Mouse (Mus musculus) 3134 (cell line): ENCODE data around the gene Pnpla3.

ENCODE experiments used
- DNase-seq: peaks from one replicate; pipeline ENCODE4 v3.0.0-alpha.2; 2011; ENCODE audit warnings: low spot score; ENCODE audit not compliant: insufficient read length; ENCODE audit errors: extremely low read depth

Gene Pnpla3

DNA sequence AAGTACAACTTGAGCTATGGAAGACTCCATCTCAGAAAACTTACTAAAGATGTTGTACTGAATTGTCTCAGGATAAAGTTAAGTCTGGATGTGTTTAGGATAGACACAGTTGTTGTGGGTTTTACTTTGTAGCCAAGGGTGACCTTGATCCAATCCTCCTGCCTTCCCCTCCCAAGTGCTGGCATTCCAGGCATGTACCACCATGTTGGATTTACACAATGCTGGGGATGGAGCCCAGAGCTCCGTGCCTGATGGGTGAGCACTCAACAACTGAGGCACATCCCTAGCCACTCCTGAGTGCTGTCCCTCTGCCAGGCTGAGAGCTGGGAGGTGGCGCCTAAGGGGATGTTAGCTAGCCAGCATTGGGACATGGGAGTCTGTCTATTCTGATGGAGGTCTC is 47.6 kb downstream of the Pnpla3 start:
- no peak for DNase-seq

DNA sequence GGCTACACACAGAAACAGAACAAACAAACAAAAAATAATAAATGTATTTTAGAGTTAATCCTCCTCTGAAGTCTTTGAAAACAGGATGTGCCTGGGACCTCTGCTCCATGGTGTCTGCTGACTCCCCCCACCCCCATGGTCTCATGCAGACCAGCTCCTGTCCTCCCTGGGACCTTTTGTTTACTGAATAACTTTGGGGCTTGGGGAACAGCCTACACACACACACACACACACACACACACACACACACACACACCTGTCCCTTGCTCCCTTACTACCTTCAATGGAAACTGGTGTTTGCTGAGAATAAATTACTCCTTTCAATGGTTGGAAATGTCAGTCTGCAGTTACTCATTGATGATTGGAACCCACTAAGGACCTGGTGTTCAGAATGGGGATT is 48.4 kb downstream of the Pnpla3 start:
- DNase-seq: no peak

DNA sequence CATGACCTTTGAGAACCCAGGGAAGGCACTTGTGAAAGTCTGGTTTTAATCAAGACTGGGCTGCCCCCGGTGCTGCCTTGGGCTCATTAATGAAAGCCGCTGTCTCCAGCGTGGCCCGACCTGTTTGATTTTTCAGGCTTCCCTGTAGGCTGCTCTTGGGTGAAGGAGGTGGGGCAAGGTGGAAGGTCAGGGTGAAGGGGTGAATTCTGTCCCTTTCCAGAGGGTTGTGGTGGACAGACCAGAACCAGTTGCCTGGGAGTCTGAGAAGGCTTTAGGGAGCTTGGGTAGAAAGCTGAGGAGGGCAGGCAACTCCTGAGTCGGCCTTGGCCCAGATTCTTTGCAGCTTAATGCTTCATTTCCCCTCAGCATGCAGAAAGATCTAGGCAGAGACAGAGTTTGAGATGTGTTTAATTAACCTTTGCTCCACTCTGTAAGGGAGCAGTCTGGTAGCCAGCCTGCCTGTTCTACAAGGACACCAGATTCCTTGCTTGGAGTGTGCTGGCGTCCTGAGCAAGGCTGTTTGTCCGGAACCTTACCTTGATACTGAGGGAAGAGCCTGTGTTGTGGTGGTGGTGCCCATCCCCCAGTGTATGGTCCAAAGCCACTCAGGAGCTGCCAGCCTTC is 48.9 kb downstream of the Pnpla3 start:
- DNase-seq: no peak

DNA sequence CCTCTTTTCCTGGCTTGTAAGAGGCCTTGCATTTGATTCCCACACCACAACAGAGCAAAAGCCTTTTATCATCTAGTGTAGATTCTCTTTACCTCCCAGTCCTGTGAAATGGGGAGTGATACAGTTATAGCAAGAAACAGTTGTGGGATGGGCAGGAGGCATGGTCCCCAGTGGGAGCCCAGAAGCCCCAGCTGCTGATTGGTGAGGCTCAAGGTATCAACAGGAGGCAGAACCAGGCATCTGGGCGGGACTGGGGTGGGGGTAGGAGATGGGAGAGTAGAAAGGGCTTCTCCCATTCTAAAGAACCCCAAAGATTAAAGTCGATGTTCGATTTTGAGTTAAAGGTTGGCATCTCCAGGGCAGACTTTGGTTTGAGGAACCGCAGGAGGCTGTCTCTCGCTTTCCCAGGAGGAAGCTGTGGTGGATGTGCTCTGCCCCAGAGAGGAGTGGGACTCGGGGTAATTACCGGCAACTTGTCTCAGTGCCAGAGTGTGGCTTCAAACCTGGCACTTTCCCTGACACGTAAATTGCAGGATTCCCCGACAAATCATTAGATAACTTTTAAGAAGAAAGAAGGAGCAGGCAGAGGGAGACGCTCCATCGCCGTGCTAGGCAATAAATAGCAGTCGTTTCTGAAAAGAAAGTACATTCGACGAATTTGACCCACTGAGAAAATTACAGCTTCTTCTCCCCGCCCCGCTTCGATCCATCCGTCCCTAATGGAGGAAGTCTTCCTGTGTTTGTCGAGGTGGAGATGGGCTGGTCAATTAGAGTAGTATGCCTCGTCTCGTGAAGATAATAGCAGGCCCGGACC is 50.5 kb downstream of the Pnpla3 start:
- no peak for DNase-seq

DNA sequence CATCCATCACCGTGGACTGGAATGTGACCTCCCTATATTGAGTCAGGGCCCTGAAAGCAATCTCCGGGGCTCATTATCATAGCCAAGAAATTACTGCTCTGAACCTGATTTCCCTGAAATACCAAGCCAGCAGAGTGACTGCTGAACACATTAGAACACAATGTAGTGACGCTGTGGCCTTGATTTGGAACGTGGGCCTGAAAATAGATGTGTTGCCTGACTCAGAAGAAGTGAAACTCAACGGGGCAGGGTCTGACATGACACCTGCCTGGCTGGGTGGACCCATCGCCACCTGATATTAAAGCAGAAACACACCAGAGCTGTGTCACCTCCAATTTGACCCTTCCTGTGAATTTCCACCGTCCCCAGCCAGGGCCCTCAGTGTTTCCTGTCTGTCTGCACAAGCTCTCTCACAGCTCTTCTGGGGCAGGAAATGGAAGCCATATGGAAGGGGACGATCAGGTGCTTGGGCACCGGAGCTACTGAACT is 51.2 kb downstream of the Pnpla3 start:
- no peak for DNase-seq

DNA sequence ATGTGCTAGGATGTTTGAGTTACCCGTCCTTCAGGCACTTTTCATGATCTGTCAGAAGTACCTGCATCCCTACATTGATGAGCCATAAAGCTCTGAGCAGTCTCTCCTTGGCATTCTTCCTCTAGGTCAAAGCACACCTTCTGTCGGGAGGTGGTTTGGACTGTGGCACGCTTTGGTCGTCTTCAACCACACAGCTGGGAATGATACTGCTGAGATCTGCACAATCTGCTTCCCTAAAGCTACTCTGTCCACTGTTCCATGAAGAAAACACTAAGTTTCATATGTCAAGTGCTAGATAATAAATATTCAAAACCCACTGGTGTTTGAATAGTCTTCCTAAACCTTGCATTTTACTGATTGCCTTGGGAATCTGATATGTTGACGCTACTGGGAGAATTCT is 53.9 kb downstream of the Pnpla3 start:
- DNase-seq: no peak

- DNase-seq: no peak
Measured at GRCm38 (mm10) chr15:84223423-84223822, 55.8 kb downstream of the Pnpla3 start.

- DNase-seq: no peak
Measured at GRCm38 (mm10) chr15:84224779-84225178, 57.1 kb downstream of the Pnpla3 start.

DNA sequence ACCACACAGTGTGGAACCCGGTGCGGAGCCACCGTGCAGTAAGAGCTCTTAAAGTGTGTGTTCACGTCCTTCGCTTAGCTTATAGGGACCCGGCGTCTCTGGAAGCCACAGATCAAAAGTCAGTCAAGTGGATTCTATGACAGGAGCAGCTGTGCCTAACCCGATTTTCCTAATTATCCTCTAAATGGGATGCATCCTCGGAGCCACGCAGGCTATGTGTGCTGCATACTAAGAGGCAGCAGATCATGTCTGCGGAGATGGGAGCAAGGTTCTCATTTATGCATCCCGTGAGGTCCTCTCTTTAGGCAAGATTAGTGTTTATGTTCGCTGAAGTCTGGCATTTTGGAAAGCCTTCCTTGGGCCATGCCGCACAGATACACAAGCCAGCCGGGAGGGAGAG is 59.3 kb downstream of the Pnpla3 start:
- DNase-seq: no peak

DNA sequence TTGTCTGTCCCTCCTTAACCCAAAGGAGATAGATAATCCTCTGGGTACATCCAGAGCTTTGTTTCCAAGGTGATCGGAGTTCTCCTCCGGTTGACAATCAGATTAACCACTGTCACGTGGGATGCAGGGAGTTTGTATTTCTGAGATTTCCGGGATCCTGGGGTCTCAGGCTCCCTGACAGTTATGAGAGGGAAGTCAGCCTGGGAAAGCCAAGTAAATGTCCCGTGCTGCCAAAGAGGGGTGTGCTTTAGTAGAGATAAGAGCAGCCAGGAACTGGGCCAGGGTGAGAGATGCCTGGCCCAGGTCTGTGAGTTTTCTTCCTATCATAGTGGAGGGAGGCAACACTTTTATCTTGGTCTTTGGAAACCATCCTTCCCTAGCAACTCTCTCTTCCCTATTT is 63.0 kb downstream of the Pnpla3 start:
- no peak for DNase-seq

DNA sequence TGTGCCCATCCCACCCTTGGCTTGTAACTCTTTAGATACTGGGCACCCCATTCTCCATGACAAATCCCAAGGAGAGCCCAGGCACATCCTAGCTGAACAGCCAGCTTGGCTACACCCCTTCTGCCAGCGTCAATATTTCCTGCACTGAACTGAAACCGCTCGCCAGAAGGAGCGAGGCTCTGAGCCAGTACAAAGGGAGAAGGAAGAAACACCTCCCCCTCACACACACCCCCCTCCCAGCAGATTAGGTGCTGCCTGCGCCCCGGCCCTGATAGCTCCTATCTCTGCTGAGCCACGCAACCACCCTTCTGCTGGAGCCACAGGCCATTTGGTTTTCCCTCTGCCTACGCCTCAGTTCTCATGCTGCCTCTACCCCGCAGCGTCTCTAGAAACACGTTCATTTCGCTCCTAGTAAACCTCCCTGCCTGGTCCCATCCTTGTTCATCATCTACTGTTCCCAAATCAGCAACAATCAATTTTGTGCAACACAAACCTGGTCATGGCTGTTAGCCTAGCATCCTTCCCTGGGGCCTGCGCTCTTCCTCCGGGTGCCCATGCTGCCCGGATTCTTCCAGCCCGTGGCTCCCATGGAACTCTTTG is 63.6 kb downstream of the Pnpla3 start:
- peak; percentile 49 for DNase-seq

- DNase-seq: peak; percentile 81
Measured at GRCm38 (mm10) chr15:84231721-84232561, 64.3 kb downstream of the Pnpla3 start, which contains the start of gene Parvb. Gene Parvb, plus strand, starts transcription at chr15:84232043.

- no peak for DNase-seq
Measured at GRCm38 (mm10) chr15:84232609-84233008, 65.0 kb downstream of the Pnpla3 start.

DNA sequence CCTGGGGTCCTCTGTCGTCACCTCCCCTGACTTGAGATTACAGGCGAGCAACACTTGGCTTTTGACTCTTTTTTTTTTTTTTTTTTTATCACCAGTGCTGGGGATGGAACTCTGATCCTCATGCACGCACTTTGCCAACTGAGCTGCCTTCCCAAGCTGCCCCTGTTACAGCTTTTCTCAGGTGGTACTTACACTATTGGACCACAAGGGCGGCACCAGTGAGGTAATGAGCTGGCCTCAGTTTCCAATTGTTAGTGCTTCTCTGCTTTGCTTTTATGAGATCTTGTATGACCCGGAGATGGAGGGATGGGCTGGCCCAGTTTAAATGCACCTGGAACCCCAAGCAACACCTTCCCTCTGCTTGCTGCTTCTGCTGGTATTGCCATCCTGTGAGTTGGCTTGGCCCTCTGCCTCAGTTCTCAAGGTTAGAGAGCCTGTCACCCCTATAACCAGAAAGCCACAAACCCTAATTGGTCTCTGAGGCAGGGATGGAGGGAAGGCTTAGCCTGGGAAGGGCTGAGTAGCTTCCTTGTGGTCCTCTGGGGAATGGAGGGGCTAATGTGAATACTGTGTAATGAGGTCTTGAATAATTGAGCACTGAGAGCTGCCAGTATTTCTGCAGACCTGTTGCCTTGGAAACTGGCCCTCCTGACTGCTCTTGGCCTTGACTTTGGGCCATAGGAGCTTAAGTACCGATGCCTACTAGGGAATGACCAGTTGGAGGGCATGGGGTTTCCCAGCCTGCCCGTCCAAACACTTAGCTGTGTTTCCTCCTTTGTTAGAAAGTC is 67.4 kb downstream of the Pnpla3 start:
- no peak for DNase-seq

DNA sequence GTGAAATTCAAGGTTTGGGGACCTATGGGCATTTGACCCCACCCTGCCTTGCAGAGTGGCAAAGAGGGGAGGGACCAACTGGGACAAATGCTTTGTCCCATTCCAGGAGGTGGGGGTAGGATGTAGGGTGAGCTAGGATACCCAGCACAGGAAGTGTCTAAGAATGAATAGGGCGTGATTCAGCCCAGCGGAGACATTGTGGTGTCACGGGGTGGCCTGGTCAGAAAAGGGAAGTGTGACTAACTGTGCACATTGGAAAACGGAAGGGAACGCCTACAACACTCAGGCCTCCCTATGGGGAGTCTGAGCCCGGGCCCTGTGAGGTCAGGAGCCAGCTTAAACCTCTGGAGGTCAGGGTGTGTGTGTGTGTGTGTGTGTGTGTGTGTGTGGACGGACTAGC is 68.0 kb downstream of the Pnpla3 start:
- peak; percentile 84 for DNase-seq
